Mouse (Mus musculus): ENCODE measurements around the gene Kcnma1. TPM values are rescaled to one million over a fixed set of nuclear protein-coding genes. Genes with fewer than 3 reads are reported as not detected.

Kcnma1 gene
- polyA plus RNA-seq, 1 experiment from 2014 or later, result 4.0 TPM

DNA sequence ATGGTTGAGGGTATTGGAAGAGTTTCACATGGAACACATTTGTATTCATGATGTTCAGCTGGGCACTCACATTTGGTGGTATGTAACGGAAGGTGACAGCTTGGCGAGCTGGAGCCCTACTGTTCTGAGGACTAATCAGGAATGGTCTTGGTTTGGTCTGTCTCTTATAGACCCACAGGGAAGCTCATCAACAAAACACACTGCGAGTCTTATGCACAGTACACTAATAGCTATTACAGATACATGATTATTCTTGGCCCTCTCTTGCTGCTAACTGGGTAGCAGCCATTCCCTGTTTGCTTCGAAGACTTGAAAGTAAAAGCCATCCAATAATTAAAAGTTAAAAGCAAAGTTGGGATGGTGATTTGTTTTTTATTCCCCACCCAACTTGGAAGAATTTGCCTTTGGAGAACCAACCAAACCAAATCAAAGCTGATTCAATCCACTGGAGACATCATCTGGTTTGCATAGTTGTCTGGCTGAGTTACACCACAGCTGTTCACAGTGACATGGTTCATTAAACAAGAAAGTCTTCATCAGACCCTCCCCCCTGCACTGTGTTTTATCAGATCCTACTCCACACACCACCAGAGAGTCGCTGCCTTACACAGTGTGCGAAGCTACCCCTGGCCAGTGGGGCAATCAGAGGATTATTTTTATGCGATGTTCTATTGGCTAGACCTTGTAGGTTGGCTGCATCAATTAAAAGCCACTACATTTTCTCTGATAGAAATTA, 299.7 kb downstream of the Kcnma1 start:
- no peak for ATAC-seq (ENCODE audit: insufficient number of reproducible peaks, insufficient read depth, low FRiP score, low TSS enrichment, low read depth)
- Histone ChIP-seq H3K27ac (no peak overlapping the region), H3K4me1 (peaks cover 17% of the 10 kb centered on the region; the same call in 1 of the 2 replicates), H3K36me3 (no peaks in the 10 kb centered on the region), H3K4me3 (no peak overlapping the region), H3K9ac (no peak overlapping the region), H3K27me3 (peaks cover 10% of the 10 kb centered on the region; the same call in 1 of the 2 replicates), H3K9me3 (no peaks in the 10 kb centered on the region), H3K4me2 (no peak overlapping the region)
- WGBS, result 39% methylated on average over 7 of the region's 7 CpGs

DNA sequence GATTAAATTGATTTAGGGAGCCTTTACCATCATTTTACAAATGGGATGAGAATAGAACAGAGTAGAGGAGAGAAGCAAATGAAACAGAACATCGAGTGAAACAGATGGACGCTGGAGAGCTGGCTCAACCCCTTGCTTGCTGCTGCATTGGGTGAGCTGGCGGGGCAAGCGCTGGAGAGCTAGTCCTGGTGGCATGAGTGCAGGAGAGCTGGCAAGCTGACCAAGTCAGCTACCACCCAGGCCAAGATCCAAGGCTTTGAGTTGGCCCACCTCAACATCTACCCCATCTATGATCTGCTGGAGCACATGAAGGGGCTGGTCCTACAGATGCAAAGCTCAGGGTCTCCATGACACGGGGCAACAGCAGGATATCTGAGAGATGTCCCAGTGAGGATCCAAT, 301.4 kb downstream of the Kcnma1 start:
- Histone ChIP-seq H3K4me2 (no peak overlapping the region), H3K36me3 (no peaks in the 10 kb centered on the region), H3K27ac (no peak overlapping the region), H3K9me3 (no peaks in the 10 kb centered on the region), H3K9ac (no peak overlapping the region), H3K4me1 (peaks cover 17% of the 10 kb centered on the region; the same call in 1 of the 2 replicates), H3K4me3 (no peak overlapping the region), H3K27me3 (peaks cover 10% of the 10 kb centered on the region; the same call in 1 of the 2 replicates)
- 85% methylated on average over 5 of the region's 5 CpGs for WGBS
- no peak for ATAC-seq (ENCODE audit: insufficient number of reproducible peaks, insufficient read depth, low FRiP score, low TSS enrichment, low read depth)

DNA sequence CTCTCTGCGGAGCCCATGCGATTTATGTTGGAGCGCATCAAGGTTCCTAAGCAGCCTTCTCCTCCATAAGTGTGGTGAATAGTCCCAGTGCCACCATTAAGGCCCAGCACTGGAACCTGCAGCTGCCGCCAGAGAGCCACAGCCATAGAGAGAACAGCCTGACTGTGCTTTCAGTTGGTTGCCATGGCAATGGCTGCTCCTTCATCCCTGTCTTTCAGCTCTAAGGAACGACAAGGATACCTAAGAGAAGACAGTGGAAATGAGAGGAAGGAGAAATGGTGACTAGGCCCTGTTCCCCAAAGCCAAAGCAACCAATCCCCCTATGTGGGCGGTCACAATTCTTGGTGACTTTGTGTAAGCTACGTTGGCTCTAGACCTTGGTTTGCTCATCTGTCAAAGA, 303.3 kb downstream of the Kcnma1 start:
- no peak for ATAC-seq (ENCODE audit: insufficient number of reproducible peaks, insufficient read depth, low FRiP score, low TSS enrichment, low read depth)
- 81% methylated on average over 7 of the region's 7 CpGs for WGBS

DNA sequence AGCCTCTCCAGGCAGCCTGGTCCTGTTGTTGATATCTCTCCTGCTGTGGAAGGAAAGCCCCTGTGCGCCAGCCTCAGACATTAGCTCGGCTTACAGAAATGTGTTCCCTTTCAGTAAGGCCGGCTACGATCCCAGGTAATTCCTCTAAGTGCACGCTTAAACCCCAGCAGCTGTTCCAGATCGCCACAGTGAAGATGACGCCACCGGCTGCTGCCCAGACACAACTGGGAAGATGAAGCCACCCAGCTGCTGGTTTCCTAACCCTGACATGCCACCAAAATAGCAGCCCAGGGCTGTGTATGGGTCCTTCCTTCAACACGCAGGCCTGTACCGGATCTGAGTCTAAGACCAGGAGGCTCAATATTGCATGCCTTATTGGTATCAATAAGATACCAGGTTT, 307.5 kb downstream of the Kcnma1 start:
- Histone ChIP-seq H3K9me3 (no peaks in the 10 kb centered on the region), H3K27ac (no peak overlapping the region), H3K36me3 (no peaks in the 10 kb centered on the region), H3K4me1 (no peaks in the 10 kb centered on the region), H3K4me2 (no peak overlapping the region), H3K27me3 (peaks cover 5% of the 10 kb centered on the region; the same call in 1 of the 2 replicates), H3K4me3 (no peak overlapping the region), H3K9ac (no peak overlapping the region)
- WGBS, result 45% methylated on average over 10 of the region's 10 CpGs
- no peak for ATAC-seq (ENCODE audit: insufficient number of reproducible peaks, insufficient read depth, low FRiP score, low TSS enrichment, low read depth)

More for the DNA sequence above, 303.3 kb downstream of the Kcnma1 start:
- H3K4me1 ChIP-seq, result peaks cover 17% of the 10 kb centered on the region; the same call in 1 of the 2 replicates
- no peak overlapping the region for H3K4me2 ChIP-seq
- no peak overlapping the region for H3K4me3 ChIP-seq
- H3K27ac ChIP-seq, result no peak overlapping the region
- peaks cover 10% of the 10 kb centered on the region; the same call in 1 of the 2 replicates for H3K27me3 ChIP-seq
- H3K9ac ChIP-seq, result no peak overlapping the region
- no peaks in the 10 kb centered on the region for H3K36me3 ChIP-seq
- no peaks in the 10 kb centered on the region for H3K9me3 ChIP-seq

DNA sequence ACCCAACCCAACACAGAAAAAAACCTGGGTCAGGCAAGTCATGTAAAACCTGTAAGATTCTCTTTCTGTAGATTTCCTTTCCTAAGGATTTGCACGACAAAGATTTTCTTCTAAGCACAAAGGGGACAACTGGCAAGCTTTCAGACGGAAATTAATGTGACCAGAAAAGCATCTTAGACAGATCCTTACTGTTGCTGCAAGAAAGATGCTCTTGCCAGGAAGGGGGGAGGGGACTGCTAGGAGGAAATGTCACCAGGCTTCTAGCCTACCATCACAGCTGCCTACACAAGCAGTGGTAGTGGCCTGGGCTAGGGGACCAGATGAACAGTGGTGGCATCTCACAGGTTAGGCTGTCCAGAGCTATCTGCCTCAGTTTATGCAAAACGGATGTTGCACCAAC, 308.6 kb downstream of the Kcnma1 start:
- H3K27me3 ChIP-seq, result no peaks in the 10 kb centered on the region
- no peaks in the 10 kb centered on the region for H3K9me3 ChIP-seq
- H3K4me2 ChIP-seq, result no peak overlapping the region
- no peak overlapping the region for H3K4me3 ChIP-seq
- no peak overlapping the region for H3K27ac ChIP-seq
- 65% methylated on average over 3 of the region's 3 CpGs for whole genome bisulfite sequencing
- H3K4me1 ChIP-seq, result no peaks in the 10 kb centered on the region
- no peak overlapping the region for H3K9ac ChIP-seq
- no peak for ATAC-seq (ENCODE audit: insufficient number of reproducible peaks, insufficient read depth, low FRiP score, low TSS enrichment, low read depth)
- no peaks in the 10 kb centered on the region for H3K36me3 ChIP-seq

DNA sequence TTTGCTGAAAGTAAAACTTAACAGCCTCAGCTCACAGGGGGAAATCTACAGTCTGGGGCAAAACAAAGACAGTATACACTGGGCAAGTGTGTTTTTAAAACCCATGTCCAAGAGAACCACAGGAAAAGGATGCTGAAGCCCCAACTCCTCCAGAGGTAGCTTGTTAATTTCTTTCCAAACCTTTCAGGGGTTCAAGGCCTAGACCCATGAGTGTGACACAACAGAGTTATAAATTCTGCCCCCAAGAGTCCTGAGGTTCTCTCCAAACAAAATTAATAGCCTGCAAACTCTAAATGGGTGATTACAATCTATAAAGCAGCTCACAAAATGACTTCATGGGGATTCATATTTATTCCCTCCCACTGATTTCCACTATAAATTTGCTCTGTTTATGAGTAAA, 310.0 kb downstream of the Kcnma1 start:
- Histone ChIP-seq H3K27ac (no peak overlapping the region), H3K9me3 (no peaks in the 10 kb centered on the region), H3K9ac (no peak overlapping the region), H3K4me1 (no peaks in the 10 kb centered on the region), H3K4me2 (no peak overlapping the region), H3K4me3 (no peak overlapping the region), H3K36me3 (no peaks in the 10 kb centered on the region), H3K27me3 (no peaks in the 10 kb centered on the region)
- no peak for ATAC-seq (ENCODE audit: insufficient number of reproducible peaks, insufficient read depth, low FRiP score, low TSS enrichment, low read depth)

DNA sequence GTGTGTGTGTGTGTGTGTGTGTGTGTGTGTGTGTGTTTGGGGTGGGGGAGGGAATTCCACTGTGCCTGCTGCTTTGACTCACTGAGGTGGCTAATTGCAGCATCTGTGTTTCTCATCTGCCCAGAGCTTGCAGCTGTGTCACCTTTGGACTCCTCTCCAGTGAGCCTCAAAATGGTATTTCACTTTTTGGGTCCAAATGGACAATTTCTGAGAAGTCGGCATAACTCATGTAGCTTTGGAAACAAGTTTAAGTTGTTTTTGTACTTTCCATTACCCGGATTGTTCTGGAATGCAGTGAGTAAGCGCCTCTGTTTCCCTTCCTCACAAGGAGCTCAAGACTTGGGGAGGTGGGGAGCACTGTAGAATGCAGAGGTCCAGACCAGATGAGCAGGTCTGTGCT, 317.9 kb downstream of the Kcnma1 start:
- Histone ChIP-seq H3K9me3 (no peaks in the 10 kb centered on the region), H3K9ac (no peak overlapping the region), H3K27me3 (no peaks in the 10 kb centered on the region), H3K36me3 (no peaks in the 10 kb centered on the region), H3K4me3 (no peak overlapping the region), H3K4me1 (peaks cover 3% of the 10 kb centered on the region; the same call in 1 of the 2 replicates), H3K4me2 (no peak overlapping the region), H3K27ac (no peak overlapping the region)
- no peak for ATAC-seq (ENCODE audit: insufficient number of reproducible peaks, insufficient read depth, low FRiP score, low TSS enrichment, low read depth)
- WGBS, result 74% methylated on average over 3 of the region's 3 CpGs

DNA sequence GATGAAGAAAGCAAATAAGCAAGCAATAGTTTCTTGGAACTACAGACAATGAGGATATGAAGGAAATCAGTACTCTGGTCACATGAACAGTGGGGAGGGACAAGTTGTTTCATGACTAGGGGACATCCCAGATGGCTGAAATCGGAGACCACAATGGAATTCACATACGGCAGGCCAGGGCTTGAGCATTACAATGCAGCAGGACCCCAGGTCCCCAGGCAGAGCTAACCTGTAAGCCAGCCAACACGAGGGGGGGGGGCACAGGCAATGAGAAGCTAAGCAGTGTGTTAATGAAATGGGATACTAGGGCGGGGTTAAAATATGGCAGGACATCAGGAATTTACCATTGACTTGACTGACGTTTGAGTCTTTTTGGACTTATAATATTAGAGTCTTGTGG, 324.6 kb downstream of the Kcnma1 start:
- Histone ChIP-seq H3K4me3 (no peak overlapping the region), H3K36me3 (no peaks in the 10 kb centered on the region), H3K27ac (no peak overlapping the region), H3K4me2 (no peak overlapping the region), H3K9ac (no peak overlapping the region), H3K9me3 (no peaks in the 10 kb centered on the region), H3K27me3 (no peaks in the 10 kb centered on the region), H3K4me1 (peaks cover 8% of the 10 kb centered on the region; the same call in 1 of the 2 replicates)
- peak; percentile 64 for ATAC-seq (ENCODE audit: insufficient number of reproducible peaks, insufficient read depth, low FRiP score, low TSS enrichment, low read depth)
- WGBS, result 37% methylated on average over 5 of the region's 5 CpGs

DNA sequence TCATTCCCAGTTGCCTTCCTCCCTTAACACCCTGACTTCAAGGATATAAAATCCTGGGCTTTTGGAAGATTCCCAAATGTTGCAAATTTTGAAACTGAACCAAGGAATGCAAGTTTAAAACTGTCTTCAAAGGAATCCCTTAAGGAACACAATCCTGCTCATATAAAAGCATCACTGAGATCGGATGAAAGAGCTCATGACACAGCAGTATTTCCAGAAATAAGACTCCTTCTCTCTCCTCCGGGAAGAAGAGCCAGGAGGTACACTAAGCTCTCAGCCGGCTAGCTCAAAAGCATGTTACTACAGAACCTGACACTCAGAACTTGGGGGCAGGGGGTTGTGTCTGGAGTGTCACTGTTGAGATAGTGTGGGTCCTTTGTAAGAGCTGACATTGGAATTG, 325.8 kb downstream of the Kcnma1 start:
- 41% methylated on average over 3 of the region's 3 CpGs for WGBS
- H3K4me2 ChIP-seq, result no peak overlapping the region
- H3K36me3 ChIP-seq, result no peaks in the 10 kb centered on the region
- H3K27me3 ChIP-seq, result no peaks in the 10 kb centered on the region
- H3K9me3 ChIP-seq, result no peaks in the 10 kb centered on the region
- no peak overlapping the region for H3K9ac ChIP-seq
- H3K27ac ChIP-seq, result no peak overlapping the region
- peaks cover 8% of the 10 kb centered on the region; the same call in 1 of the 2 replicates for H3K4me1 ChIP-seq
- no peak overlapping the region for H3K4me3 ChIP-seq
- ATAC-seq (ENCODE audit: insufficient number of reproducible peaks, insufficient read depth, low FRiP score, low TSS enrichment, low read depth), result no peak

DNA sequence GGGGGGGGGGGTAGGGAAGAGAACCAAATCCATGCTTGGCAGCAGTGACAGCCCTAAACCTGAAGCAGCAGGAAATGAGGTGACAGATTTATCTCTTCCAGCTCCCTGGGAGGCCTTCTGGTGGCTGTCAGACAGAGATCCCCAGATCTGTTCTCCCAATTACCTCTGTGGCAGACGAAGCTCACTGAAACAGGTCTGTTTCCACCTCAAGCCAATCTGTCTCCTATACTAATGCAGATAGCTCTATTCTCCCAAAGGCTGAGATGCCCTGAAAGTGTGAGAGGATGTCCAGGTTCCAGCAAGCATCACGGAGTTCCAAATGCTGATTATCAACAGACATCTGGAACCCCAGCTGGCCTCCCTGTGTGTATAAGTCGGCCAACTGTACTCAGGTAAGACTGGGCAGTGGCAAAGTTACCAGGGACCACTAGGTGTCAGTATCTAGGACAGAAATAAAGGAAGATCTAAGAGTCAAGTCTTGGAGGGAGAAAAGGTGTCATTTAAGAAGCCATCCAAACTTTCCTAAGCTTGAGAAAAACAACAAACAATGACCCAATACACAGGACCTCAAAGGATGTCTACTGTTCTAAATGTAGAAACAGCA, 329.7 kb downstream of the Kcnma1 start:
- H3K36me3 ChIP-seq, result no peaks in the 10 kb centered on the region
- no peak overlapping the region for H3K9ac ChIP-seq
- ATAC-seq (ENCODE audit: insufficient number of reproducible peaks, insufficient read depth, low FRiP score, low TSS enrichment, low read depth), result no peak
- H3K4me2 ChIP-seq, result no peak overlapping the region
- H3K4me3 ChIP-seq, result no peak overlapping the region
- no peaks in the 10 kb centered on the region for H3K27me3 ChIP-seq
- H3K4me1 ChIP-seq, result peaks cover 6% of the 10 kb centered on the region; the same call in 1 of the 2 replicates
- H3K27ac ChIP-seq, result no peak overlapping the region
- no peaks in the 10 kb centered on the region for H3K9me3 ChIP-seq
- 53% methylated on average over 3 of the region's 3 CpGs for WGBS

DNA sequence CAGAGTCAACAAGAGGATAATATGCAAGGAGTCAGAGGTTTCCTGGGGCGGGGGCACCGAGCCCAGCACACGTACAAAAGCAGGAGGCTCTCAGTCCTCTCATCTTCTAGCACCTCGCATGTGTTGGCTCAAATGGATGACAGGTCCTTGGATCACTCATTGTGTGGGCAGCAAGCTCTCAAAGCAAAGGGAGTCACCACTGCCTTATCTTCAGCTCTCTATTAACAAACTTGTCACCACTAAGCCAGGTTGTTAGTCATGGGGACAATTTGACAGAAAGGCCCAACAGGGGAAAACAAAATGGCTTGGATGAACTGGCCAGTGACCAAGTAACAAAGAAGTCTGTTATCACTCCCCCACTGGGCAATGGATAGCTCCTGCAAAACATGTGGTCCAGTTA, 331.5 kb downstream of the Kcnma1 start:
- H3K36me3 ChIP-seq, result no peaks in the 10 kb centered on the region
- WGBS, result 90% methylated on average over 4 of the region's 4 CpGs
- no peak overlapping the region for H3K9ac ChIP-seq
- ATAC-seq (ENCODE audit: insufficient number of reproducible peaks, insufficient read depth, low FRiP score, low TSS enrichment, low read depth), result no peak
- no peaks in the 10 kb centered on the region for H3K4me1 ChIP-seq
- no peak overlapping the region for H3K4me3 ChIP-seq
- H3K9me3 ChIP-seq, result no peaks in the 10 kb centered on the region
- no peak overlapping the region for H3K4me2 ChIP-seq
- no peaks in the 10 kb centered on the region for H3K27me3 ChIP-seq
- no peak overlapping the region for H3K27ac ChIP-seq

DNA sequence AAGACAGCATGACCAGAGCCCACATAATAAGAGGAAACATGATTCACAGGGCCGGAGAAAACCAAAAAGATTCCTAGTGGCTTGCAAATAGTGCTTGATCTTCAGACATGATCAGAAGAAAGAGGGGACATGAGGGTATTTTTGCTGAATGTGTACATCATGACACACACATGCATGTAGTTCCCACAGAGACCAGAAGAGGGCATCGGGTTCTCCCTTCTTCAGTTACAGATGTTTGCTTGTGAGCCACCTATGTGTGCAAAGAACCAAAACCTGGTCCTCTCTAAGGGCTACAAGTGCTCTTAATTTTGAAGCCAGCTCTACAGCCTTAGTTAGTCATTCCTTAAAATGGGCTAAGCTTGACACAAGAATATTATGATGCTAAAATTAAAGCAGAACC, 334.9 kb downstream of the Kcnma1 start:
- ATAC-seq (ENCODE audit: insufficient number of reproducible peaks, insufficient read depth, low FRiP score, low TSS enrichment, low read depth), result no peak
- no peaks in the 10 kb centered on the region for H3K36me3 ChIP-seq
- H3K9me3 ChIP-seq, result no peaks in the 10 kb centered on the region
- H3K9ac ChIP-seq, result no peak overlapping the region
- no peak overlapping the region for H3K27ac ChIP-seq
- no peak overlapping the region for H3K4me2 ChIP-seq
- no peaks in the 10 kb centered on the region for H3K4me1 ChIP-seq
- no peaks in the 10 kb centered on the region for H3K27me3 ChIP-seq
- no peak overlapping the region for H3K4me3 ChIP-seq
- whole genome bisulfite sequencing, result 71% methylated on average over 2 of the region's 2 CpGs

Data from embryonic facial prominence, embryonic 13.5 days (tissue).